Mouse (Mus musculus): ENCODE results near the gene Rasa4. TPM values are rescaled to one million over a fixed set of nuclear protein-coding genes. Genes with fewer than 3 reads are reported as not detected.
"Not testable (repeated sequence)": the region's sequence is repeated elsewhere in the genome, so short reads cannot be mapped to it uniquely, and the experiment has no call there.

Rasa4 gene
- polyA plus RNA-seq, 1 experiment from 2014 or later = 13.6 TPM

GRCm38 (mm10) chr5:136144606-136145430 is 61.1 kb downstream of the Rasa4 start:
- Histone ChIP-seq H3K4me1 (replicated peaks; ENCODE audit: control insufficient read depth, insufficient read depth, low read length) (no peaks in the 10 kb centered on the region), H3K4me3 (replicated peaks; ENCODE audit: low read length) (no peak overlapping the region), H3K27me3 (ENCODE audit: control insufficient read depth, insufficient read depth, low read length) (no peaks in the 10 kb centered on the region), H3K4me2 (replicated peaks) (no peak overlapping the region), H3K27ac (no peak overlapping the region), H3K9ac (no peak overlapping the region), H3K36me3 (replicated peaks; ENCODE audit: control insufficient read depth, insufficient read depth) (peaks cover 28% of the 10 kb centered on the region), H3K9me3 (ENCODE audit: control insufficient read depth, low read length) (no peaks in the 10 kb centered on the region)
- ATAC-seq (ENCODE audit: low FRiP score) = no peak
- DNase-seq (ENCODE audit: low spot score) = no peak
- WGBS = 83% methylated on average over 12 of the region's 12 CpGs

- Histone ChIP-seq H3K36me3 (replicated peaks; ENCODE audit: control insufficient read depth, insufficient read depth) (peaks cover 7% of the 10 kb centered on the region; the same call in 1 of the 2 replicates), H3K9me3 (ENCODE audit: control insufficient read depth, low read length) (no peaks in the 10 kb centered on the region), H3K4me3 (replicated peaks; ENCODE audit: low read length) (no peak overlapping the region), H3K27me3 (ENCODE audit: control insufficient read depth, insufficient read depth, low read length) (no peaks in the 10 kb centered on the region), H3K4me2 (replicated peaks) (no peak overlapping the region), H3K4me1 (replicated peaks; ENCODE audit: control insufficient read depth, insufficient read depth, low read length) (no peaks in the 10 kb centered on the region), H3K9ac (no peak overlapping the region), H3K27ac (no peak overlapping the region)
- DNase-seq (ENCODE audit: low spot score) = no peak
- WGBS = 92% methylated on average over 1 of the region's 1 CpGs
- no peak for ATAC-seq (ENCODE audit: low FRiP score)
Observed at GRCm38 (mm10) chr5:136146936-136147335, 63.2 kb downstream of the Rasa4 start.

GRCm38 (mm10) chr5:136147704-136148103 is 64.0 kb downstream of the Rasa4 start:
- no peak overlapping the region for H3K4me2 ChIP-seq (replicated peaks)
- no peak overlapping the region for H3K9ac ChIP-seq
- no peaks in the 10 kb centered on the region for H3K36me3 ChIP-seq (replicated peaks; ENCODE audit: control insufficient read depth, insufficient read depth)
- DNase-seq (ENCODE audit: low spot score) (no peak), ATAC-seq (ENCODE audit: low FRiP score) (no peak)
- H3K27me3 ChIP-seq (ENCODE audit: control insufficient read depth, insufficient read depth, low read length) = no peaks in the 10 kb centered on the region
- H3K27ac ChIP-seq = no peak overlapping the region
- no peaks in the 10 kb centered on the region for H3K4me1 ChIP-seq (replicated peaks; ENCODE audit: control insufficient read depth, insufficient read depth, low read length)
- WGBS = 74% methylated on average over 8 of the region's 8 CpGs
- no peak overlapping the region for H3K4me3 ChIP-seq (replicated peaks; ENCODE audit: low read length)
- H3K9me3 ChIP-seq (ENCODE audit: control insufficient read depth, low read length) = no peaks in the 10 kb centered on the region

- H3K9ac ChIP-seq; H3K36me3 ChIP-seq (replicated peaks; ENCODE audit: control insufficient read depth, insufficient read depth); DNase-seq (ENCODE audit: low spot score); H3K4me1 ChIP-seq (replicated peaks; ENCODE audit: control insufficient read depth, insufficient read depth, low read length); H3K27me3 ChIP-seq (ENCODE audit: control insufficient read depth, insufficient read depth, low read length); H3K4me3 ChIP-seq (replicated peaks; ENCODE audit: low read length); H3K9me3 ChIP-seq (ENCODE audit: control insufficient read depth, low read length); H3K27ac ChIP-seq; ATAC-seq (ENCODE audit: low FRiP score); H3K4me2 ChIP-seq (replicated peaks): not testable (repeated sequence)
- WGBS = 78% methylated on average over 5 of the region's 5 CpGs
Observed at GRCm38 (mm10) chr5:136149134-136149576, 65.4 kb downstream of the Rasa4 start.

GRCm38 (mm10) chr5:136152365-136152764 is 68.6 kb downstream of the Rasa4 start:
- no peaks in the 10 kb centered on the region for H3K27me3 ChIP-seq (ENCODE audit: control insufficient read depth, insufficient read depth, low read length)
- H3K36me3 ChIP-seq (replicated peaks; ENCODE audit: control insufficient read depth, insufficient read depth) = no peaks in the 10 kb centered on the region
- WGBS = 76% methylated on average over 8 of the region's 8 CpGs
- no peaks in the 10 kb centered on the region for H3K4me1 ChIP-seq (replicated peaks; ENCODE audit: control insufficient read depth, insufficient read depth, low read length)
- DNase-seq (ENCODE audit: low spot score) (no peak), ATAC-seq (ENCODE audit: low FRiP score) (no peak)
- H3K4me2 ChIP-seq (replicated peaks) = no peak overlapping the region
- H3K27ac ChIP-seq = no peak overlapping the region
- no peak overlapping the region for H3K9ac ChIP-seq
- no peak overlapping the region for H3K4me3 ChIP-seq (replicated peaks; ENCODE audit: low read length)
- no peaks in the 10 kb centered on the region for H3K9me3 ChIP-seq (ENCODE audit: control insufficient read depth, low read length)

- H3K9ac ChIP-seq = no peak overlapping the region
- DNase-seq (ENCODE audit: low spot score) (no peak), ATAC-seq (ENCODE audit: low FRiP score) (no peak)
- WGBS = 91% methylated on average over 5 of the region's 5 CpGs
- H3K27me3 ChIP-seq (ENCODE audit: control insufficient read depth, insufficient read depth, low read length) = no peaks in the 10 kb centered on the region
- H3K4me1 ChIP-seq (replicated peaks; ENCODE audit: control insufficient read depth, insufficient read depth, low read length) = no peaks in the 10 kb centered on the region
- H3K36me3 ChIP-seq (replicated peaks; ENCODE audit: control insufficient read depth, insufficient read depth) = peaks cover 4% of the 10 kb centered on the region; the same call in 1 of the 2 replicates
- no peaks in the 10 kb centered on the region for H3K9me3 ChIP-seq (ENCODE audit: control insufficient read depth, low read length)
- no peak overlapping the region for H3K27ac ChIP-seq
- no peak overlapping the region for H3K4me2 ChIP-seq (replicated peaks)
- H3K4me3 ChIP-seq (replicated peaks; ENCODE audit: low read length) = no peak overlapping the region
Observed at GRCm38 (mm10) chr5:136155399-136155798, 71.7 kb downstream of the Rasa4 start.

- not testable (repeated sequence) for H3K27me3 ChIP-seq (ENCODE audit: control insufficient read depth, insufficient read depth, low read length); H3K9ac ChIP-seq; H3K27ac ChIP-seq; H3K4me1 ChIP-seq (replicated peaks; ENCODE audit: control insufficient read depth, insufficient read depth, low read length); ATAC-seq (ENCODE audit: low FRiP score); H3K9me3 ChIP-seq (ENCODE audit: control insufficient read depth, low read length); H3K4me3 ChIP-seq (replicated peaks; ENCODE audit: low read length); H3K4me2 ChIP-seq (replicated peaks); DNase-seq (ENCODE audit: low spot score)
- peaks cover 12% of the 10 kb centered on the region for H3K36me3 ChIP-seq (replicated peaks; ENCODE audit: control insufficient read depth, insufficient read depth)
- 90% methylated on average over 11 of the region's 12 CpGs for WGBS
Observed at GRCm38 (mm10) chr5:136160084-136160483, 76.4 kb downstream of the Rasa4 start.

Small RNA genes lying within 50 kb of the gene (microRNA-seq; reads per million reads assigned to microRNA genes)
- gene Mir7035 = 0.81 reads per million

Other genes starting within 250 kb of the Rasa4 start
- gene Hspb1, start 196.0 kb upstream of the Rasa4 start, polyA plus RNA-seq (2014; fragmentation: Nextera tagmentation; extraction: Ambion mirVana) = 10.3 and 10.6 TPM in 2 replicates
- gene Ywhag, start 149.3 kb upstream of the Rasa4 start, polyA plus RNA-seq (2014; fragmentation: Nextera tagmentation; extraction: Ambion mirVana) = 429 and 481 TPM in 2 replicates
- gene Ssc4d, start 109.4 kb upstream of the Rasa4 start, polyA plus RNA-seq (2014; fragmentation: Nextera tagmentation; extraction: Ambion mirVana) = 1.5 TPM in 2 replicates
- gene Zp3, start 103.8 kb upstream of the Rasa4 start, polyA plus RNA-seq (2014; fragmentation: Nextera tagmentation; extraction: Ambion mirVana) = not detected in 2 replicates
- gene Dtx2, start 89.1 kb upstream of the Rasa4 start, polyA plus RNA-seq (2014; fragmentation: Nextera tagmentation; extraction: Ambion mirVana) = 23.1 and 24.2 TPM in 2 replicates
- not detected in 2 replicates for gene Upk3b, start 45.4 kb upstream of the Rasa4 start, polyA plus RNA-seq (2014; fragmentation: Nextera tagmentation; extraction: Ambion mirVana)
- not detected in 2 replicates for gene Upk3bl, start 29.4 kb upstream of the Rasa4 start, polyA plus RNA-seq (2014; fragmentation: Nextera tagmentation; extraction: Ambion mirVana)
- 209 and 235 TPM in 2 replicates for gene Polr2j, start 32.7 kb downstream of the Rasa4 start, polyA plus RNA-seq (2014; fragmentation: Nextera tagmentation; extraction: Ambion mirVana)
- 18.2 and 20.5 TPM in 2 replicates for gene Lrwd1, start 52.2 kb downstream of the Rasa4 start, polyA plus RNA-seq (2014; fragmentation: Nextera tagmentation; extraction: Ambion mirVana)
- gene Alkbh4, start 52.2 kb downstream of the Rasa4 start, polyA plus RNA-seq (2014; fragmentation: Nextera tagmentation; extraction: Ambion mirVana) = 16.7 and 17.1 TPM in 2 replicates
- gene Orai2, start 86.8 kb downstream of the Rasa4 start, polyA plus RNA-seq (2014; fragmentation: Nextera tagmentation; extraction: Ambion mirVana) = 34.6 and 37.5 TPM in 2 replicates
- 59.0 and 61.7 TPM in 2 replicates for gene Prkrip1, start 115.0 kb downstream of the Rasa4 start, polyA plus RNA-seq (2014; fragmentation: Nextera tagmentation; extraction: Ambion mirVana)
- gene Sh2b2, start 162.6 kb downstream of the Rasa4 start, polyA plus RNA-seq (2014; fragmentation: Nextera tagmentation; extraction: Ambion mirVana) = 24.6 and 24.8 TPM in 2 replicates

Measured in hindbrain, embryonic 14.5 days (tissue).